Mouse (Mus musculus): Measurements from ENCODE around the gene Atrn. TPM values are rescaled to one million over a fixed set of nuclear protein-coding genes. Genes with fewer than 3 reads are reported as not detected.

Atrn gene
- 4.8 and 5.5 TPM in 2 replicates for polyA plus RNA-seq (2012; rRNA removed)

DNA sequence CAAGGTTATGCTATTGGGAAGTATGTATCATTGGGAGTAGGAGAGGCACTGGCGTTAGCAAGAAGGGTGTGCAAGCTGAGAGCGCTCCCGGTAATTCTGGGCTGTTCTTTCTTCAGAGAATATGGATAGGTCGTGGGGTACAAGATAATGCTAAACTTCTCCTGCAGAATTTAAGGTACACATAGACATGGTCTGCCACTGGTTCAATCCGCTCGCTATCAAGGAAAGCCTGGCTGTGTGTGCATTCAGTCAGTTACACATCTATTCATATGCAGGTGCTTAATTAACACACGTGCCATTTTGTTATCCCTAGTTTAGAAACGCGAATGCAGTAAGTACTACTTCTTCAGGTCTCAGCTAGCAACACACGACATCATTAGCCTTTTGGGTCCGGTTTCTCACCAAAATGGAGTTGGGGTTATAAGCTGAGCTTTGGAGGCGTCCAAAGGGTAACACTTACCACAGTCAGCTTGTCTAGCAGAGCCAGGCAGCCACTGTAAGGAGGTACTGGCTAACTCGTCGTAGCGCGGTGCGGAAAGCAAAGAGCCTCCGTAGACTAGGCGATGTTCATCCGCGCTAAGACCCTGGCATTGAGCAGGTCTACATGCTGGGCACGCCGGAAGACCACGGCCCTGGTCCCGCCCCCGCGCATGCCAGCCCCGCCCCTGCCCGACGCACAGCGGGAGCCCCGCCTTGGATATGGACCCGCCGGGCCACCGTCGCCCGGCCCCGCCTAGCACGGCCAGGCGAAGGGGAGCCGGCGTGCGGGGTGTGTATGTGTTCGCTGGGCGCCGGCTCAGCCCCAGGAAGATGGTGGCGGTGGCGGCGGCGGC lies at the start of gene Atrn, which contains the start of gene 4930402H24Rik:
TSS of gene Atrn (plus strand) at position 745 of the 833 bp plus-strand sequence.
TSS of gene 4930402H24Rik (minus strand) at position 656 of the 833 bp plus-strand sequence.
- H3K4me1 ChIP-seq (ENCODE audit: control insufficient read depth, insufficient read depth, low read length) = peaks cover 7% of the 10 kb centered on the region
- H3K27ac ChIP-seq (ENCODE audit: control insufficient read depth, insufficient read depth, low read depth, low read length) = peak within 1 kb of the TSS; percentile 76
- TF ChIP-seq CTCF (IDR thresholded peaks at IDR 0.05; ENCODE audit: control insufficient read depth, insufficient read depth, insufficient replicate concordance, low read depth, low read length) (no peak), POLR2A (IDR thresholded peaks at IDR 0.05; ENCODE audit: control insufficient read depth, low read depth, low read length) (peak; percentile 80)
- peak within 1 kb of the TSS; percentile 98 for H3K4me3 ChIP-seq (ENCODE audit: control insufficient read depth, low read depth, low read length)
- no peaks in the 10 kb centered on the region for H3K27me3 ChIP-seq (ENCODE audit: control insufficient read depth, insufficient read depth, low read length)
- H3K36me3 ChIP-seq (ENCODE audit: control insufficient read depth, insufficient read depth, low read length) = no peaks in the 10 kb centered on the region

DNA sequence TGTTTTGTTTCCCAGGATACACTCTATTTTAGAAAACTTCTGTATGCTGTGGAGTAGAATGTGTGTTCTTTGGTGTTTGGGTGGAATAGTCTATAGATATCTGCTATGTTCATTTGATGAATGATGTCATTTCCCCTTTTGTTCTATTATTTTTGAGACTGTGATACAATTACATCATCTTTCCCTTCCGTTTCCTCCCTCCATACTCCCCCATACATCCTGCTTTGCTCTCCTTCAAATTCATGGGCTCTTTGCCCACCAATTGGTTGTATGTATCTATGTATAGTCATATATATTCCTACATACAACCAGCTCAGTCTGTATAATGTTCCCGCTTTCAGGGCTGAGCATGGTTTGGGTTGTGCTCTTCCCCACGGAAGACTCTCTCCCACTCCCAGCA lies 44.2 kb upstream of the Atrn start:
- TF ChIP-seq POLR2A (IDR thresholded peaks at IDR 0.05; ENCODE audit: control insufficient read depth, low read depth, low read length) (no peak), CTCF (IDR thresholded peaks at IDR 0.05; ENCODE audit: control insufficient read depth, insufficient read depth, insufficient replicate concordance, low read depth, low read length) (no peak)
- H3K27me3 ChIP-seq (ENCODE audit: control insufficient read depth, insufficient read depth, low read length) = no peaks in the 10 kb centered on the region
- no peaks in the 10 kb centered on the region for H3K4me1 ChIP-seq (ENCODE audit: control insufficient read depth, insufficient read depth, low read length)
- no peak overlapping the region for H3K27ac ChIP-seq (ENCODE audit: control insufficient read depth, insufficient read depth, low read depth, low read length)
- H3K36me3 ChIP-seq (ENCODE audit: control insufficient read depth, insufficient read depth, low read length) = no peaks in the 10 kb centered on the region
- no peak overlapping the region for H3K4me3 ChIP-seq (ENCODE audit: control insufficient read depth, low read depth, low read length)

DNA sequence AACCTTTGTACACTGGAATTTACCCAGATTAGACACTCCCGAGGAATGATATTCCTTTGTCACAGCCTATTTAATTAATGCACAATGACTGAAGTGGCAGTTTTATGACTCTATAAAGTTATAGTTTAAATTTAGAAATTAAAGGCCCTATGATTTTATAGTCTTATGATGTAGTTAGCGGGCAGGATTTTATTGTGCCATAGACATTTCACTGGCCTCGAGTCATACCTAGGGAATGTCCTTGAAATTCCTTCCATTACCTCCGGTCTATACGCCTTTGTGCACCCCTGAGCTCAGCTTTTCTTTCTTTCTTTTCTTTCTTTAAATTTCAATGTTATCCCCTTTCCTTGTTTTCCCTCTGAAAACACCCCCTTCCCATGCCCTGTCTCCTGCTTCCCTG lies 35.4 kb upstream of the Atrn start:
- no peak overlapping the region for H3K4me3 ChIP-seq (ENCODE audit: control insufficient read depth, low read depth, low read length)
- no peaks in the 10 kb centered on the region for H3K27me3 ChIP-seq (ENCODE audit: control insufficient read depth, insufficient read depth, low read length)
- no peaks in the 10 kb centered on the region for H3K4me1 ChIP-seq (ENCODE audit: control insufficient read depth, insufficient read depth, low read length)
- no peak overlapping the region for H3K27ac ChIP-seq (ENCODE audit: control insufficient read depth, insufficient read depth, low read depth, low read length)
- no peaks in the 10 kb centered on the region for H3K36me3 ChIP-seq (ENCODE audit: control insufficient read depth, insufficient read depth, low read length)
- no peak for TF ChIP-seq POLR2A (IDR thresholded peaks at IDR 0.05; ENCODE audit: control insufficient read depth, low read depth, low read length)
- TF ChIP-seq CTCF (IDR thresholded peaks at IDR 0.05; ENCODE audit: control insufficient read depth, insufficient read depth, insufficient replicate concordance, low read depth, low read length) = no peak

- no peaks in the 10 kb centered on the region for H3K4me1 ChIP-seq (ENCODE audit: control insufficient read depth, insufficient read depth, low read length)
- H3K4me3 ChIP-seq (ENCODE audit: control insufficient read depth, low read depth, low read length) = no peak overlapping the region
- H3K36me3 ChIP-seq (ENCODE audit: control insufficient read depth, insufficient read depth, low read length) = no peaks in the 10 kb centered on the region
- TF ChIP-seq CTCF (IDR thresholded peaks at IDR 0.05; ENCODE audit: control insufficient read depth, insufficient read depth, insufficient replicate concordance, low read depth, low read length) = no peak
- no peak for TF ChIP-seq POLR2A (IDR thresholded peaks at IDR 0.05; ENCODE audit: control insufficient read depth, low read depth, low read length)
- no peak overlapping the region for H3K27ac ChIP-seq (ENCODE audit: control insufficient read depth, insufficient read depth, low read depth, low read length)
- no peaks in the 10 kb centered on the region for H3K27me3 ChIP-seq (ENCODE audit: control insufficient read depth, insufficient read depth, low read length)
Measured at GRCm38 (mm10) chr2:130877376-130877775, 28.9 kb upstream of the Atrn start.

DNA sequence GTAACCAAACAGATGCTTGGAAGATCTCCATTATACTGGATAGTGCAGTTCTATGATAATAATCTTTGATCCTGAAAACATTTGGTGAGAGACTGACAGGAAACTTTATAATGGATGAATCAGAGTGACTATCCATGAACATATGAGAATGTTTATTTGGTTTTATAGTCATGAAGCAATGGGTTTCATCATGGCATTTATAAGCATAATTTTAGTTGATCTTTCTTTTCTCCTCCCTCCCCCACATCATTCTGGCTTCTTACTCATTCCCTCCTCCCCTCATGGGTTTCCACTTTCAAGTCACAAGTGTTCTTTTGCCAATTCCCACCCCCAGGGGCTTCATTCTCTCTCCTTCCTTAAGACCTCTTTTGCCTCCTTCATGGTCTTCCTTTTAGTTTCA lies 19.3 kb upstream of the Atrn start:
- no peaks in the 10 kb centered on the region for H3K4me1 ChIP-seq (ENCODE audit: control insufficient read depth, insufficient read depth, low read length)
- no peak for TF ChIP-seq POLR2A (IDR thresholded peaks at IDR 0.05; ENCODE audit: control insufficient read depth, low read depth, low read length)
- TF ChIP-seq CTCF (IDR thresholded peaks at IDR 0.05; ENCODE audit: control insufficient read depth, insufficient read depth, insufficient replicate concordance, low read depth, low read length) = no peak
- H3K27ac ChIP-seq (ENCODE audit: control insufficient read depth, insufficient read depth, low read depth, low read length) = no peak overlapping the region
- no peak overlapping the region for H3K4me3 ChIP-seq (ENCODE audit: control insufficient read depth, low read depth, low read length)
- H3K36me3 ChIP-seq (ENCODE audit: control insufficient read depth, insufficient read depth, low read length) = no peaks in the 10 kb centered on the region
- H3K27me3 ChIP-seq (ENCODE audit: control insufficient read depth, insufficient read depth, low read length) = no peaks in the 10 kb centered on the region

- H3K4me1 ChIP-seq (ENCODE audit: control insufficient read depth, insufficient read depth, low read length) = no peaks in the 10 kb centered on the region
- TF ChIP-seq POLR2A (IDR thresholded peaks at IDR 0.05; ENCODE audit: control insufficient read depth, low read depth, low read length) = no peak
- TF ChIP-seq CTCF (IDR thresholded peaks at IDR 0.05; ENCODE audit: control insufficient read depth, insufficient read depth, insufficient replicate concordance, low read depth, low read length) = no peak
- H3K36me3 ChIP-seq (ENCODE audit: control insufficient read depth, insufficient read depth, low read length) = no peaks in the 10 kb centered on the region
- no peaks in the 10 kb centered on the region for H3K27me3 ChIP-seq (ENCODE audit: control insufficient read depth, insufficient read depth, low read length)
- H3K27ac ChIP-seq (ENCODE audit: control insufficient read depth, insufficient read depth, low read depth, low read length) = no peak overlapping the region
- H3K4me3 ChIP-seq (ENCODE audit: control insufficient read depth, low read depth, low read length) = no peak overlapping the region
Measured at GRCm38 (mm10) chr2:130887456-130887855, 18.8 kb upstream of the Atrn start.

DNA sequence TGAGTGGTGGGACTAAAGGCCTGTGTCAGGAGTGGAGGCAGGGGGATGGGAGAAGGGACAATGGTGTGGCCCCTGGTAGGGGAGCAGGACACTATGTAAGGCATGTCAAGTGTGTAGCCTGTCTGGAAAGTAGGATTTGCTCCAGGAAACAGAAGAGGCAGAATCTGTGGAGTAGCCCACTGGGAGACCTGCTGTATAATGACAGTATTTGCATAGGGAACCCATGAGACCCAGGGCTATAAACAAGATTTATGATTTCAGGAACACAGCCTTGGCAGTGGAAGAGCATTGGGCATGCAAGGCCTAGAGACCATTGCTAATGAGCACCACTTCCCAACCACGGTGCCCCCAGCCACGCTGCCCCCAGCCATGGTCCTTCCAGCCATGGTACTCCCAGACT lies 9.4 kb upstream of the Atrn start:
- Histone ChIP-seq H3K36me3 (ENCODE audit: control insufficient read depth, insufficient read depth, low read length) (no peaks in the 10 kb centered on the region), H3K27ac (ENCODE audit: control insufficient read depth, insufficient read depth, low read depth, low read length) (no peak overlapping the region), H3K27me3 (ENCODE audit: control insufficient read depth, insufficient read depth, low read length) (no peaks in the 10 kb centered on the region), H3K4me1 (ENCODE audit: control insufficient read depth, insufficient read depth, low read length) (no peaks in the 10 kb centered on the region), H3K4me3 (ENCODE audit: control insufficient read depth, low read depth, low read length) (no peak overlapping the region)
- no peak for TF ChIP-seq POLR2A (IDR thresholded peaks at IDR 0.05; ENCODE audit: control insufficient read depth, low read depth, low read length)
- TF ChIP-seq CTCF (IDR thresholded peaks at IDR 0.05; ENCODE audit: control insufficient read depth, insufficient read depth, insufficient replicate concordance, low read depth, low read length) = no peak
